Mouse (Mus musculus) activated CD4-positive, CD25-positive, alpha-beta regulatory T cell, adult 4 months (primary cell): ENCODE results near the gene Mapk6. TPM values are rescaled to one million over a fixed set of nuclear protein-coding genes. Genes with fewer than 3 reads are reported as not detected.
A peak's percentile ranks its signal among the peaks of the same experiment; 100 is the strongest.
"Not testable (repeated sequence)": the region's sequence is repeated elsewhere in the genome, so short reads cannot be mapped to it uniquely, and the experiment has no call there.

Experiments used
- ATAC-seq: one replicate; pipeline ENCODE4 v1.8.0; 2017
- polyA plus RNA-seq, 2 experiments: library from polyadenylated mRNA; unstranded; fragments of 100-300 nt; shearing (Covaris generic); gene quantifications; one replicate each; pipeline ENCODE4 v1.2.1; 2017

Mapk6 gene
- polyA plus RNA-seq = 10 to 100 TPM; 43.5 to 51.0 TPM

- peak; percentile 75 for ATAC-seq
Measured at GRCm38 (mm10) chr9:75409852-75410378, at the start of gene Mapk6. Gene Mapk6 (minus strand): TSS chr9:75410005.

- ATAC-seq = no peak
Measured at GRCm38 (mm10) chr9:75455684-75456083, 45.9 kb upstream of the Mapk6 start.

- no peak for ATAC-seq
Measured at GRCm38 (mm10) chr9:75453994-75454393, 44.2 kb upstream of the Mapk6 start.

- ATAC-seq = no peak
Measured at GRCm38 (mm10) chr9:75448021-75448420, 38.2 kb upstream of the Mapk6 start.

GRCm38 (mm10) chr9:75446574-75446973 is 36.8 kb upstream of the Mapk6 start:
- not testable (repeated sequence) for ATAC-seq

GRCm38 (mm10) chr9:75444981-75445380 is 35.2 kb upstream of the Mapk6 start:
- no peak for ATAC-seq

- peak; percentile 30 for ATAC-seq
Measured at GRCm38 (mm10) chr9:75441691-75442131, 31.9 kb upstream of the Mapk6 start.

GRCm38 (mm10) chr9:75440796-75441666 is 31.2 kb upstream of the Mapk6 start, which contains the start of gene Leo1:
Gene Leo1 (plus strand): TSS chr9:75441524.
- ATAC-seq = peak; percentile 67

GRCm38 (mm10) chr9:75437653-75438385 is 28.0 kb upstream of the Mapk6 start:
- ATAC-seq = no peak

- ATAC-seq = peak; percentile 40
Measured at GRCm38 (mm10) chr9:75435918-75436317, 26.1 kb upstream of the Mapk6 start.

- no peak for ATAC-seq
Measured at GRCm38 (mm10) chr9:75435291-75435690, 25.5 kb upstream of the Mapk6 start.

- ATAC-seq = no peak
Measured at GRCm38 (mm10) chr9:75434872-75435271, 25.1 kb upstream of the Mapk6 start.

- ATAC-seq = peak; percentile 80
Measured at GRCm38 (mm10) chr9:75434172-75434793, 24.5 kb upstream of the Mapk6 start.

GRCm38 (mm10) chr9:75432694-75433093 is 22.9 kb upstream of the Mapk6 start:
- no peak for ATAC-seq

- no peak for ATAC-seq
Measured at GRCm38 (mm10) chr9:75430822-75431621, 21.2 kb upstream of the Mapk6 start.

GRCm38 (mm10) chr9:75429657-75430056 is 19.9 kb upstream of the Mapk6 start:
- no peak for ATAC-seq

- no peak for ATAC-seq
Measured at GRCm38 (mm10) chr9:75429040-75429439, 19.2 kb upstream of the Mapk6 start.

GRCm38 (mm10) chr9:75428274-75428600 is 18.4 kb upstream of the Mapk6 start:
- ATAC-seq = no peak

GRCm38 (mm10) chr9:75427366-75428273 is 17.8 kb upstream of the Mapk6 start:
- ATAC-seq = no peak

- no peak for ATAC-seq
Measured at GRCm38 (mm10) chr9:75425796-75426391, 16.1 kb upstream of the Mapk6 start.
